Mouse (Mus musculus) G1E (cell line): ENCODE results near the gene Irf2bp2. TPM values are rescaled to one million over a fixed set of nuclear protein-coding genes. Genes with fewer than 3 reads are reported as not detected.

Experiments
- ATAC-seq: 2 replicates; pipeline ENCODE4 v1.8.0; 2016; ENCODE audit warnings: mild to moderate bottlenecking; ENCODE audit not compliant: insufficient number of reproducible peaks, poor library complexity, low FRiP score, severe bottlenecking; ENCODE audit errors: extremely low read depth
- DNase-seq: peaks from one replicate; pipeline ENCODE4 v3.0.0; 2012; ENCODE audit warnings: low spot score
- H3K27me3 ChIP-seq: 2 replicates; pipeline ENCODE4 v1.6.1; 2012; ENCODE audit warnings: mild to moderate bottlenecking, low read length, inconsistent platforms; ENCODE audit not compliant: insufficient read depth
- H3K36me3 ChIP-seq: replicated peaks from 2 replicates; pipeline ENCODE3; 2012; ENCODE audit warnings: mild to moderate bottlenecking, inconsistent platforms
- H3K4me1 ChIP-seq: 2 replicates; pipeline ENCODE4 v1.6.1; 2012; ENCODE audit warnings: low read depth, low read length, inconsistent platforms, mixed read lengths; ENCODE audit not compliant: insufficient read depth
- H3K4me3 ChIP-seq: 2 replicates; pipeline ENCODE4 v1.5.1; 2012; ENCODE audit warnings: low read depth, mild to moderate bottlenecking, inconsistent platforms, low read length, moderate library complexity, mixed read lengths
- H3K9me3 ChIP-seq: replicated peaks from 2 replicates; pipeline ENCODE4 v1.6.1; 2012; ENCODE audit warnings: inconsistent platforms
- CTCF ChIP-seq: IDR thresholded peaks from 2 replicates; pipeline ENCODE4 v1.5.1; 2012; ENCODE audit warnings: low read depth, low read length, inconsistent platforms, mixed read lengths
- GATA1 ChIP-seq: IDR thresholded peaks from 2 replicates; pipeline ENCODE4 v1.6.1; 2012; ENCODE audit warnings: borderline replicate concordance, low read length, inconsistent platforms, mixed read lengths
- GATA2 ChIP-seq: IDR thresholded peaks from 2 replicates; pipeline ENCODE4 v1.6.1; 2012; ENCODE audit warnings: low read depth, low read length, inconsistent platforms, borderline replicate concordance
- POLR2AphosphoS5 ChIP-seq: IDR thresholded peaks from 2 replicates; pipeline ENCODE4 v1.6.1; 2012; ENCODE audit warnings: low read depth, low read length, inconsistent platforms; ENCODE audit not compliant: insufficient replicate concordance
- TAL1 ChIP-seq: conservative IDR thresholded peaks from 2 replicates; pipeline ENCODE4 v1.6.1; 2012; ENCODE audit warnings: low read depth, low read length, inconsistent platforms, mixed read lengths
- polyA plus RNA-seq: library from polyadenylated mRNA; stranded (reverse); fragments of >175 nt; gene quantifications from 2 replicates; pipeline ENCODE4 v1.2.3, GENCODE M21; 2012
- total RNA-seq, 2 experiments: library from RNA; stranded (forward) in 1 of 2; stranded (reverse) in 1 of 2; fragments of 200-1000 nt in 1 of 2; fragments of >200 nt in 1 of 2; fragmentation: Nextera tagmentation in 1 of 2; gene quantifications; 2 replicates each; pipeline ENCODE4 v1.2.3; 2014 to 2017

Irf2bp2 gene
- total and polyA plus RNA-seq, 3 experiments, result 78.9 to 231 (median 101) TPM

GRCm38 (mm10) chr8:126573079-126573694, 20.6 kb downstream of the Irf2bp2 start:
- DNase-seq, result no peak
- TF ChIP-seq TAL1, result no peak
- TF ChIP-seq GATA2, result no peak
- TF ChIP-seq CTCF, result no peak
- TF ChIP-seq GATA1, result no peak
- ATAC-seq, result no peak
- H3K4me1 ChIP-seq, result peaks cover 17% of the 10 kb centered on the region; the same call in 1 of the 2 replicates
- H3K4me3 ChIP-seq, result no peak overlapping the region
- no peaks in the 10 kb centered on the region for H3K9me3 ChIP-seq
- H3K36me3 ChIP-seq, result no peaks in the 10 kb centered on the region
- peaks cover 22% of the 10 kb centered on the region for H3K27me3 ChIP-seq

GRCm38 (mm10) chr8:126571065-126571660, 22.6 kb downstream of the Irf2bp2 start:
- TF ChIP-seq POLR2AphosphoS5 (no peak), CTCF (no peak), GATA1 (no peak), TAL1 (no peak), GATA2 (no peak)
- DNase-seq (no peak), ATAC-seq (no peak)

GRCm38 (mm10) chr8:126570521-126571040, 23.2 kb downstream of the Irf2bp2 start:
- no peak for DNase-seq
- H3K36me3 ChIP-seq, result no peaks in the 10 kb centered on the region
- H3K27me3 ChIP-seq, result peaks cover 43% of the 10 kb centered on the region
- TF ChIP-seq TAL1 (no peak), CTCF (no peak), GATA2 (no peak), GATA1 (no peak), POLR2AphosphoS5 (no peak)
- peaks cover 14% of the 10 kb centered on the region for H3K4me1 ChIP-seq
- H3K9me3 ChIP-seq, result no peaks in the 10 kb centered on the region
- H3K4me3 ChIP-seq, result no peak overlapping the region
- no peak for ATAC-seq

More at GRCm38 (mm10) chr8:126571065-126571660, 22.6 kb downstream of the Irf2bp2 start:
- H3K36me3 ChIP-seq, result no peaks in the 10 kb centered on the region
- H3K4me1 ChIP-seq, result peaks cover 14% of the 10 kb centered on the region
- no peaks in the 10 kb centered on the region for H3K9me3 ChIP-seq
- H3K4me3 ChIP-seq, result no peak overlapping the region
- peaks cover 38% of the 10 kb centered on the region for H3K27me3 ChIP-seq

- TF ChIP-seq POLR2AphosphoS5 (no peak), TAL1 (no peak), CTCF (no peak), GATA2 (no peak), GATA1 (no peak)
- Histone ChIP-seq H3K36me3 (no peaks in the 10 kb centered on the region), H3K4me1 (peaks cover 18% of the 10 kb centered on the region), H3K27me3 (peaks cover 42% of the 10 kb centered on the region), H3K4me3 (no peak overlapping the region), H3K9me3 (no peaks in the 10 kb centered on the region)
- ATAC-seq (no peak), DNase-seq (no peak)
Observed at GRCm38 (mm10) chr8:126570046-126570445, 23.7 kb downstream of the Irf2bp2 start.

GRCm38 (mm10) chr8:126569638-126570037, 24.1 kb downstream of the Irf2bp2 start:
- no peaks in the 10 kb centered on the region for H3K36me3 ChIP-seq
- peaks cover 17% of the 10 kb centered on the region for H3K4me1 ChIP-seq
- ATAC-seq (no peak), DNase-seq (no peak)
- H3K4me3 ChIP-seq, result no peak overlapping the region
- TF ChIP-seq GATA2 (no peak), POLR2AphosphoS5 (no peak), CTCF (no peak), GATA1 (no peak), TAL1 (no peak)
- no peaks in the 10 kb centered on the region for H3K9me3 ChIP-seq
- peaks cover 42% of the 10 kb centered on the region for H3K27me3 ChIP-seq

GRCm38 (mm10) chr8:126567674-126568073, 26.1 kb downstream of the Irf2bp2 start:
- Histone ChIP-seq H3K4me1 (peaks cover 30% of the 10 kb centered on the region), H3K9me3 (no peaks in the 10 kb centered on the region), H3K36me3 (no peaks in the 10 kb centered on the region), H3K4me3 (no peak overlapping the region), H3K27me3 (peaks cover 43% of the 10 kb centered on the region)
- no peak for DNase-seq
- ATAC-seq, result no peak
- TF ChIP-seq CTCF (no peak), GATA1 (no peak), POLR2AphosphoS5 (no peak)
